Mouse (Mus musculus) liver, adult 2 months (tissue): ENCODE measurements around the gene Snd1.

Source experiments
- CTCF ChIP-seq: fragments of 200-500 bp; IDR thresholded peaks from 2 replicates; pipeline ENCODE4 v1.5.1; 2011; ENCODE audit warnings: low read depth, low read length, control low read depth
- POLR2A ChIP-seq: fragments of 200-500 bp; IDR thresholded peaks from 2 replicates; pipeline ENCODE4 v1.6.1; 2011; ENCODE audit warnings: low read length, control low read depth; ENCODE audit not compliant: insufficient read depth; ENCODE audit errors: extremely low read depth

GRCm38 (mm10) chr6:28497837-28498236 is 22.9 kb downstream of the Snd1 start:
- TF ChIP-seq CTCF (no peak), POLR2A (no peak)
